Mouse (Mus musculus): ENCODE measurements around the gene Pacs2.

- no peak for TF ChIP-seq GATA1 (IDR thresholded peaks at IDR 0.05; ENCODE audit: low read length)
- TF ChIP-seq TAL1 (IDR thresholded peaks at IDR 0.05; ENCODE audit: low read length) = no peak
Measured at GRCm38 (mm10) chr12:113099470-113100237, 85.3 kb downstream of the Pacs2 start.

Data from erythroblast, embryonic 14.5 days (primary cell).